Mouse (Mus musculus): ENCODE data around the gene Cacng7.

GRCm38 (mm10) chr7:3333542-3333941 is 787 bp downstream of the Cacng7 start:
- TF ChIP-seq EP300 (IDR thresholded peaks at IDR 0.05; ENCODE audit: low read depth) (no peak), CTCF (IDR thresholded peaks at IDR 0.05; ENCODE audit: low read depth) (no peak)

Measured in liver, postnatal 0 days (tissue).